Mouse (Mus musculus): Measurements from ENCODE around the gene Gm3625.

GRCm38 (mm10) chr12:4593166-4593929 lies 621 bp upstream of the Gm3625 start:
- TF ChIP-seq CTCF (IDR thresholded peaks at IDR 0.05 in 2 of 3, conservative IDR thresholded peaks at IDR 0.05 in 1 of 3; ENCODE audit: control insufficient read depth in 1 of 3, insufficient read depth in 1 of 3, low read depth in 2 of 3, low read length in 3 of 3, poor library complexity in 1 of 3, severe bottlenecking in 1 of 3) (no peak), EP300 (IDR thresholded peaks at IDR 0.05; ENCODE audit: low read depth in 1 of 2, low read length in 2 of 2) (no peak), ZNF384 (IDR thresholded peaks at IDR 0.05; ENCODE audit: low read depth, low read length) (no peak)

Measured in MEL (cell line).